Comparison of ENCODE assay signal across 11 mouse cellular contexts in the genomic region with DNA sequence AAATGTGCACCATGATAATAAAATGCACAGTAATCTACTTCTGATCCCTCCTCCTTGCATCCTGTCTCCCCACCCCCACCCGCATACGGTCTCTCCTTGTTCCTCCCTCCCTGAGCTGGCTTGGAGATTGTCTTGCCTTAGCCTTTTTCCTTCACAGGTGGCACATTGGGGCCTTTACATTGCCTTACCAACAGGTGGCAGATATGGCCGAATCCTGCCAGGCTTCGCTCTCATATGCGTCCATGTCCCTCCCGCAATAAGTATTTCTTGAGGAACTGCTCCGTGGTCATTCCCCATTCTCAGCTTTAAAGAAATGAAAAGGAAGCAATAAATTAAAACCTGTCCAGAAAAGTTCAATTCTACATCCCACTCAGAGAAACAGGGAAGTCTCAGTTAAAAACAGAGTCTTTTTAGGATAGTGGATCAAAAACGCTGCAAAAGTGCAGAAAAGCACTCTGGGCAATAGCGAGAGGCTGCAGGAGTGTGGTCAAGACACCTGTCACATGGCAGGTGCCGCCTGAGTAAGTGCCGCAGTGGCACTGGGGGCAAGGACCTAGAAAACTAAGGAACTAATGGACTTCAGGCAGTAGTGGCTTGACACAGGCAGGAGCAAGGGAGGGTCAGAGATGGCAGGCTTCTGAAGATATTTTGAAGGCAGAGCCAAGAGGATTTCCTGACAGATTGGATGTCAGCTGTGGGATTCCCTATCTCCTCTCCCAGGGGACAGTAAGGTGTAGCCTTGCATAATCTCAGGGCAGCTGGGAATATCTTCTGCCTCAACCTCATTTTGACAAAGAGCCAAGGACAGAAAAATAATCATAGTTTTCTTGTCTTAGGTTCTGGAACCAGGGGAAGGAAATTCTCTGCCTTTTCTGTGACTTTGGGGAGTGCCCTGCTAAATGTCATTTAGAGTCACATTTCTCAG. TPM values are rescaled to one million over a fixed set of nuclear protein-coding genes. Genes with fewer than 3 reads are reported as not detected.
A peak's percentile ranks its signal among the peaks of the same experiment; 100 is the strongest.
DNase-seq lines count a peak whose midpoint lies in the region; ATAC-seq and TF ChIP-seq lines count a peak whose summit lies in the region.
"Had no signal": no experiment of that assay in that cellular context is flagged by ENCODE, and none has a peak within 500 bp of the region (broad histone marks: within the 10 kb centered on the region; RNA-seq: fewer than 3 reads in every experiment).

No protein-coding gene starts in this region.

- TF ChIP-seq POLR2A in CH12.LX (IDR thresholded peaks at IDR 0.05; ENCODE audit: low read depth, low read length), result no peak

- no peak for DNase-seq in frontal cortex, postnatal 25 days (ENCODE audit: low spot score in 2 of 2)
- DNase-seq in CH12.LX (ENCODE audit: extremely low read depth), result no peak
- DNase-seq in embryonic facial prominence, embryonic 10.5 days (ENCODE audit: low spot score), result peak; percentile 24
- no peak for DNase-seq in spleen, postnatal 4 days (ENCODE audit: low spot score in 2 of 2)

- 0 out of 2 replicates have a peak, but pooled peaks have one; percentile 1 for ATAC-seq in frontal cortex, adult (ENCODE audit: low TSS enrichment)
- no peak for ATAC-seq in kidney, embryonic 16.5 days (ENCODE audit: low FRiP score, low TSS enrichment)
- no peak for ATAC-seq in neural tube, embryonic 15.5 days (ENCODE audit: low FRiP score)

- H3K4me2 ChIP-seq in CH12.LX (ENCODE audit: insufficient read depth, low read depth, poor library complexity, severe bottlenecking), result no peak overlapping the region
- H3K4me2 ChIP-seq in kidney, embryonic 16.5 days (replicated peaks; ENCODE audit: low read depth, low read length), result no peak overlapping the region
- no peak overlapping the region for H3K4me2 ChIP-seq in neural tube, embryonic 15.5 days

- no peak overlapping the region for H3K4me3 ChIP-seq in CH12.LX (replicated peaks in 1 of 3; ENCODE audit: low read depth in 2 of 3, low read length in 2 of 3, poor library complexity in 1 of 3)
- no peak overlapping the region for H3K4me3 ChIP-seq in embryonic facial prominence, embryonic 10.5 days
- no peak overlapping the region for H3K4me3 ChIP-seq in kidney, embryonic 16.5 days (ENCODE audit: low read length)
- peak overlapping the region; percentile 17 for H3K4me3 ChIP-seq in megakaryocyte, embryonic 14.5 days (replicated peaks)
- H3K4me3 ChIP-seq in neural tube, embryonic 15.5 days (replicated peaks), result no peak overlapping the region

- H3K27ac ChIP-seq in CH12.LX (ENCODE audit: insufficient read depth, low read depth), result no peak overlapping the region
- no peak overlapping the region for H3K27ac ChIP-seq in embryonic facial prominence, embryonic 10.5 days (replicated peaks)
- peak overlapping the region; percentile 71 for H3K27ac ChIP-seq in kidney, embryonic 16.5 days (ENCODE audit: low read length)
- H3K27ac ChIP-seq in neural tube, embryonic 15.5 days (replicated peaks), result no peak overlapping the region

- no peaks in the 10 kb centered on the region for H3K4me1 ChIP-seq in CH12.LX (ENCODE audit: control insufficient read depth in 1 of 2, insufficient read depth in 2 of 2)
- H3K4me1 ChIP-seq in embryonic facial prominence, embryonic 10.5 days, result peaks cover 47% of the 10 kb centered on the region
- peaks cover 57% of the 10 kb centered on the region for H3K4me1 ChIP-seq in kidney, embryonic 16.5 days (ENCODE audit: insufficient read depth, low read length)
- peaks cover 42% of the 10 kb centered on the region for H3K4me1 ChIP-seq in megakaryocyte, embryonic 14.5 days
- H3K4me1 ChIP-seq in neural tube, embryonic 15.5 days, result peaks cover 12% of the 10 kb centered on the region

- in situ Hi-C loops in CH12.LX (cut with MboI; ENCODE audit: low pct_ligation_motif_present, low pct_unique_long_range_greater_than_20kb, low sequenced_read_pairs), result no loop called here

- H3K9me3 ChIP-seq in CH12.LX (replicated peaks; ENCODE audit: low read length), result no peaks in the 10 kb centered on the region
- no peaks in the 10 kb centered on the region for H3K9me3 ChIP-seq in embryonic facial prominence, embryonic 10.5 days
- H3K9me3 ChIP-seq in kidney, embryonic 16.5 days (ENCODE audit: low read length), result no peaks in the 10 kb centered on the region
- no peaks in the 10 kb centered on the region for H3K9me3 ChIP-seq in megakaryocyte, embryonic 14.5 days
- no peaks in the 10 kb centered on the region for H3K9me3 ChIP-seq in neural tube, embryonic 15.5 days (replicated peaks)

- TF ChIP-seq RAD21 in CH12.LX (IDR thresholded peaks at IDR 0.05; ENCODE audit: low read depth, low read length), result peak; percentile 1

- H3K27me3 ChIP-seq in CH12.LX (replicated peaks), result no peaks in the 10 kb centered on the region
- H3K27me3 ChIP-seq in embryonic facial prominence, embryonic 10.5 days (replicated peaks; ENCODE audit: low read depth, poor library complexity, severe bottlenecking), result no peaks in the 10 kb centered on the region
- H3K27me3 ChIP-seq in kidney, embryonic 16.5 days (ENCODE audit: insufficient read depth, low read length), result no peaks in the 10 kb centered on the region
- H3K27me3 ChIP-seq in megakaryocyte, embryonic 14.5 days (replicated peaks), result no peaks in the 10 kb centered on the region
- H3K27me3 ChIP-seq in neural tube, embryonic 15.5 days (replicated peaks), result no peaks in the 10 kb centered on the region

- peak in 1 of 2 experiments; percentile 40; a peak in 2 of 4 replicates for TF ChIP-seq CTCF in CH12.LX (conservative IDR thresholded peaks at IDR 0.05 in 1 of 2, IDR thresholded peaks at IDR 0.05 in 1 of 2; ENCODE audit: low read depth in 2 of 2, low read length in 2 of 2)

- 80% methylated on average over 11 of the region's 11 CpGs for WGBS in embryonic facial prominence, embryonic 10.5 days
- 44% methylated on average over 11 of the region's 11 CpGs for WGBS in kidney, embryonic 16.5 days
- 83% methylated on average over 11 of the region's 11 CpGs for WGBS in neural tube, embryonic 15.5 days

- TF ChIP-seq EP300 in CH12.LX (IDR thresholded peaks at IDR 0.05; ENCODE audit: low read length), result no peak

- H3K79me2 ChIP-seq in CH12.LX (replicated peaks; ENCODE audit: control insufficient read depth, extremely low read depth, insufficient read depth, poor library complexity, severe bottlenecking), result no peaks in the 10 kb centered on the region

- dilution Hi-C loops in CH12.LX (cut with MboI; ENCODE audit: extremely low pct_ligation_motif_present, extremely low pct_unique_long_range_greater_than_20kb, low sequenced_read_pairs), result no loop called here

- H3K9ac ChIP-seq in CH12.LX (ENCODE audit: insufficient read depth, low read depth), result no peak overlapping the region
- no peak overlapping the region for H3K9ac ChIP-seq in kidney, embryonic 16.5 days (replicated peaks; ENCODE audit: low read length)
- H3K9ac ChIP-seq in neural tube, embryonic 15.5 days (replicated peaks), result no peak overlapping the region

- peaks cover 0 to 26% of the 10 kb centered on the region in 2 experiments for H3K36me3 ChIP-seq in CH12.LX (replicated peaks in 1 of 2; ENCODE audit: control insufficient read depth in 1 of 2, insufficient read depth in 1 of 2, low read length in 1 of 2)
- H3K36me3 ChIP-seq in embryonic facial prominence, embryonic 10.5 days (replicated peaks), result no peaks in the 10 kb centered on the region
- H3K36me3 ChIP-seq in kidney, embryonic 16.5 days (ENCODE audit: insufficient read depth, low read length), result no peaks in the 10 kb centered on the region
- H3K36me3 ChIP-seq in megakaryocyte, embryonic 14.5 days (replicated peaks; ENCODE audit: low read length), result no peaks in the 10 kb centered on the region
- H3K36me3 ChIP-seq in neural tube, embryonic 15.5 days, result 0 out of 2 replicates have a peak, but pooled peaks cover 4% of the 10 kb centered on the region

TF ChIP-seq in CH12.LX, 34 proteins besides CTCF, POLR2A, EP300 and RAD21:
- TF ChIP-seq ZMIZ1 (IDR thresholded peaks at IDR 0.05; ENCODE audit: low read depth, low read length) (no peak), MXI1 (IDR thresholded peaks at IDR 0.05; ENCODE audit: low read depth, low read length) (no peak), KAT2A (IDR thresholded peaks at IDR 0.05; ENCODE audit: insufficient replicate concordance, low read length) (no peak), USF2 (conservative IDR thresholded peaks at IDR 0.05; ENCODE audit: low read depth, low read length) (no peak), NRF1 (IDR thresholded peaks at IDR 0.05; ENCODE audit: low read depth, low read length) (no peak), SMC3 (IDR thresholded peaks at IDR 0.05; ENCODE audit: low read depth, low read length) (peak; percentile 26; the same call in 1 of the 2 replicates), ELF1 (IDR thresholded peaks at IDR 0.05; ENCODE audit: low read depth, low read length) (no peak)

RNA-seq across cellular contexts. Expression of a gene that starts 43.0 kb away (rescaled TPM):
- not detected in 2 replicates for total RNA-seq in CH12.LX (2012; rRNA removed)
- not detected in 2 replicates for total RNA-seq in CH12.LX (2014; rRNA removed)
- polyA plus RNA-seq in CH12.LX (2012; ENCODE audit: insufficient read length, low read depth), result not detected in 2 replicates
- 0.13 and 0.21 TPM in 2 replicates for polyA plus RNA-seq in embryonic facial prominence, embryonic 10.5 days (2016; fragmentation: Nextera tagmentation; extraction: Ambion mirVana)
- polyA plus RNA-seq in kidney, embryonic 16.5 days (2015; fragmentation: Nextera tagmentation; extraction: Ambion mirVana), result not detected in 2 replicates
- polyA plus RNA-seq in megakaryocyte, embryonic 14.5 days (2012; ENCODE audit: insufficient read depth, low replicate concordance), result not detected in 2 replicates
- not detected in 2 replicates for polyA plus RNA-seq in neural tube, embryonic 15.5 days (2015; fragmentation: Nextera tagmentation; extraction: Ambion mirVana)
- total RNA-seq: heart, postnatal 14 days; MEL had no signal
- polyA plus RNA-seq: stomach, embryonic 14.5 days had no signal
